Mouse (Mus musculus) heart, postnatal 10 days (tissue): Measurements from ENCODE around the gene Spag6l. TPM values are rescaled to one million over a fixed set of nuclear protein-coding genes. Genes with fewer than 3 reads are reported as not detected.
"Not testable (repeated sequence)": the region's sequence is repeated elsewhere in the genome, so short reads cannot be mapped to it uniquely, and the experiment has no call there.

Experiments
- DNase-seq, 2 experiments: peaks; one replicate each; pipeline ENCODE4 v3.0.0; 2021
- intact Hi-C: fragments of 180-260 bp; cut with DNase I; formaldehyde crosslinking; loops from one replicate; pipeline ENCODE4 v1.15.1; 2025
- total RNA-seq, 2 experiments: library from RNA; stranded (reverse); gene quantifications; 2 replicates each; pipeline ENCODE4 v1.2.3; 2021

The Spag6l gene
- not detected for total RNA-seq

GRCm38 (mm10) chr16:16828757-16829615 lies at the start of gene Spag6l:
Gene Spag6l (minus strand): TSS chr16:16829456.
- intact Hi-C loops = no loop called here
- DNase-seq = peak; percentile 27 to 47

GRCm38 (mm10) chr16:16879025-16879424 lies 49.8 kb upstream of the Spag6l start:
- intact Hi-C loops = no loop called here
- no peak for DNase-seq

GRCm38 (mm10) chr16:16870617-16871331 lies 41.5 kb upstream of the Spag6l start, which contains the start of the genes Top3b and Vpreb1:
Gene Top3b (plus strand): TSS chr16:16870736.
Gene Vpreb1 (minus strand): TSS chr16:16870843.
- peak; percentile 91 to 93 for DNase-seq
- intact Hi-C loops = loop anchor here (2.0 kb wide), 1 partner anchor 26 kb away; the partner anchor contains the start of gene Ppm1f

GRCm38 (mm10) chr16:16870241-16870616 lies 41.0 kb upstream of the Spag6l start:
- intact Hi-C loops = loop anchor here (2.0 kb wide), 1 partner anchor 27 kb away; the partner anchor contains the start of gene Ppm1f

DNA sequence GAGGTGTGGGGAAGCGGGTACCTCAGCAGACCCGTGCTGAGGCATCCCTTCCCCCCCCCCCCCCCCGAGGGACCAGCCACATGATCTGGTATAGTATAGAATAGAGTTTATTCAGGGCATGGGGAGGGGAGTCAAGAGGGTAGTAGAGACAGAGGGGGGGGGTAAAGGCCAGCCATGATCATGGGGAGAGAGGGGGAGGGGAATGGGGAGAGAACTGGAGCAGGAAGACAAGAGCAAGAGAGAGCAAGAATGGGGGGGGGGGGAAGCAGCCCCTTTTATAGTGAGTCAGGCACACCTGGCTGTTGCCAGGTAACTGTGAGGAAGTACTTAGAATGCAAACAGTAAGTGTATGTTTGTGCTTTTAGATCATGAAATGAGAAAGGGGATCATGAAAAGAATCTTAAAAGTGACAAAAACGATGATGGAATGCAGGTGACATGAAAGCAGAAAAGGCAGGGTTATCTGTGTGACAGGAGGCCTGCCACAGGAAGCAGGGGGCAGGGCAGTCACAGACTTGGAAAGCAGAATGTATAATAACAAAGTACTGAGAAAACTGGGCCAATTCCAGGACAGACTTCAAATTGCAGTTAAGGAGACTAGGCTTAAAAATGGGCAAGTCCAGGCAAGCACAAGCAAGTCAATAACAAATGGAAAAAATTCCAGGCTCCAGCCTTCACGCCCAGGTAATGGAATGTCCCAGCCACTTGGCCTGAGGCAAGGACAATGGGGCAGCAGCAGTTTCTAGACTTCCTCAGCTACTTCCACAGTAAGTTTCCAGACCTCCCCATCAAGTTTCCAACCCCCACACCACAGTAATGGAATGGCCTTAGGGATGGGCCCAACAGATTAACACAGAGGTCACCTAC lies 36.7 kb upstream of the Spag6l start:
- peak; percentile 22 to 35 for DNase-seq
- intact Hi-C loops = no loop called here

More at GRCm38 (mm10) chr16:16870241-16870616, 41.0 kb upstream of the Spag6l start:
- no peak for DNase-seq

DNA sequence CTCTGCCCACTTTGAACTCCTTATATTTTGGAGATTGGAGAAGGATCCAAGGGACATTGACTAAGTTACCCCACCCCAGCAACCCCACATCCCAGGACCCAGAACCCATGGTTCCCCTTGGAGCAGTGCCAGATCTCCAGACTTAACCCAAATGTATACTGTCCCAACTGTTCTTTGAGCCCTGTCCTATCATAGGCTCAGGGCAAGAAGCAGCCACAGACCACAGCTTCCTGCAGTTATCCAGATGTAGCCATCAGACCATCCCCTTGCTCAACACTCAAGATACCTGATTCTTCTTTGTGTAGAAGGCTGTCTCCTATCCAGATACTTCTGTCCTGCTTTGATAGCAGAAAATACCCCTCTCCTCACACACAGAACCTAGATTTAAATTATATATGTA lies 36.0 kb upstream of the Spag6l start:
- intact Hi-C loops = no loop called here
- DNase-seq = no peak

- DNase-seq = no peak
- intact Hi-C loops = no loop called here
Measured at GRCm38 (mm10) chr16:16863978-16864377, 34.7 kb upstream of the Spag6l start, which contains the start of gene Igll1. Gene Igll1 (minus strand): TSS chr16:16863985.

GRCm38 (mm10) chr16:16862288-16862687 lies 33.0 kb upstream of the Spag6l start:
- no peak for DNase-seq
- intact Hi-C loops = no loop called here

GRCm38 (mm10) chr16:16856731-16857476 lies 27.6 kb upstream of the Spag6l start:
- DNase-seq = no peak
- intact Hi-C loops = no loop called here

DNA sequence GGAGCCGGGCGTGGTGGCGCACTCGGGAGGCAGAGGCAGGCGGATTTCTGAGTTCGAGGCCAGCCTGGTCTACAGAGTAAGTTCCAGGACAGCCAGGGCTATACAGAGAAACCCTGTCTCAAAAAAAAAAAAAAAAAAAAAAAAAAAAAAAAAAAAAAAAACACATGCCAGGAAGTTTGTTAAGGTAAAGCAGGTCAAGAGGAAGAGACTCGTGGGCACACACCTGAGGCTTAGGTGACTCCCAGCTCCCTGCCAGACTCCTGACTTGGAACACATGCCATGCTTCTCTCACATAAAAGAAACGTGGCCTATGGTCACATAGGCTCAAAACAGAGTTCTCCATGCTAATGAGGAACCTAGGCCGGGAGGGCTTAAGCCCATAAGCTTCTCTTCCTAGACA lies 26.8 kb upstream of the Spag6l start:
- intact Hi-C loops, DNase-seq: not testable (repeated sequence)

DNA sequence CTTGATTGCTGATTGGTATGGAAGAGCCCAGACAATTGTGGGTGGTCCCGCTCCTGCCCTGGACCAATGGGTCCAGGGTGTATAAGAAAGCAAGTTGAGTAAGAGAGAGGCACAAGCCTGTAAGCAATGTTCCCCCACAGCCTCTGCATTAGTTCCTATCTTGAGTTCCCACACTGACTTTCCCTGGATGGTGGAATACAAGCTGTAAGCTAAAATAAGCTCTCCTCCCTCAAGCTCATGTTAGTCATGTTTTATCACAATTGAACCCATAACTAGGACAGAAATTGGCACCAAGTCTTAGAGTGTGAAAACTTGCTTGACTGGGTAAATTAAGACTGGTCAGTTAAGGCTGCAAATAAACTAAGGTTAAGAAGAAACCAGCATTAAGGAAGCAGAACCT lies 26.3 kb upstream of the Spag6l start:
- intact Hi-C loops = loop anchor here (1.0 kb wide), 1 partner anchor 57 kb away; no protein-coding TSS in a partner anchor
- no peak for DNase-seq

DNA sequence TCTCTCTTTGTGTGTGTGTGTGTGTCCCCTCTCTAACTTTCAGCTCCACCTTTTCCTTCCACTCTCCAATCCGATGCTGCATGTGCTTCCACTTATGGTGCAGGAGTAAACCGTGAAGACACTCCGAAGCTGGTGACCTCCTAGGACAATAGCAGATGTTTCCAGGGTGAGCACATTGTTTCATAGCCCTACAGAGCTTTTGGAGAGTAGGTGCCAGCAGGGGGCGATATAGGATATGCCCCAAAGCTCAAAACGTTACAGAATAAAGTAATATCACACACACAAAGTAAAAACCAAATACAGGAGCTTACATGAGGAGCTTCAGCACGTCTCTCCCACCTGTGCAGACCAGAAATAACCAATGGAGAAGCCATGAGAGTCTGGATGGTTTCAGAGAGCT lies 25.6 kb upstream of the Spag6l start:
- intact Hi-C loops = loop anchor here (1.0 kb wide), 1 partner anchor 57 kb away; no protein-coding TSS in a partner anchor

GRCm38 (mm10) chr16:16852411-16852810 lies 23.2 kb upstream of the Spag6l start:
- intact Hi-C loops = no loop called here
- no peak for DNase-seq

More for the DNA sequence above, 25.6 kb upstream of the Spag6l start:
- peak; percentile 58 to 75 for DNase-seq

DNA sequence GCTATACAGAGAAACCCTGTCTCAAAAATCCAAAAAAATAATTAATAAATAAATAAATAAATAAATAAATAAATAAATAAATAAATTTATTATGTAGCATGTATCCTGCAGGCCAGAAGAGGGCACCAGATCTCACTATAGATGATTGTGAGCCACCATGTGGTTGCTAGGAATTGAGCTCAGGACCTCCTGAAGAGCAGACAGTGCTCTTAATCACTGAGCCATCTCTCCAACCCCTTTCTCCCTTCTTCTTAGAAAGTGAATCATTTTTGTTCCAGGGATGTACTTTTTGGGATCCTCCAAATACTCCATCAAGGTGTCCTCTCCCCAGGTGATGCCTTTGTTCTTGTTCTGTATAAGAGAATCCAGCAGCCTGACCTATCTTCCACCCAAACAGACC lies 19.9 kb upstream of the Spag6l start:
- no peak for DNase-seq
- intact Hi-C loops = no loop called here

- DNase-seq = no peak
- intact Hi-C loops = no loop called here
Measured at GRCm38 (mm10) chr16:16829671-16830070, 415 bp upstream of the Spag6l start.

GRCm38 (mm10) chr16:16826223-16826622 lies 3.0 kb downstream of the Spag6l start:
- DNase-seq = no peak
- intact Hi-C loops = no loop called here

GRCm38 (mm10) chr16:16825476-16825875 lies 3.8 kb downstream of the Spag6l start:
- intact Hi-C loops = no loop called here

DNA sequence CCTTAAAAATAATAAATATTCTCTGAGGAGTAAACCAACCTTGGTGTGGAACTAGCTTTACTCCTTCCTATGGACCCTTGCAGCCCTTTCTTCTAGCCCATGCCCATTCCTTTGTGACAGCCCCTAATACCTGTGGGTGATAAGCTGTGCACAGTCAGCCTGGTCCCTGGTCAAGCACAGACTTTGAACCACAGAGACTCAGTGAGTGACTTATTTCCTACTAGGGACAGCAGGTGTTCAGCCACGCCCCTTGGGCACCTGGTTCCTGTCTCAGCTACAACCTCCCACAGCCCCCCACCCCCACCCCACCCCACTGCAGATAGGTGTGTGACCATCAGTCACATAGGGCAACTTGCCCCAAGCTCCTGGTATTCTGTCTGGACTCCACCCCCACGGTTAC lies 22.9 kb downstream of the Spag6l start:
- intact Hi-C loops = no loop called here
- DNase-seq = no peak

More at GRCm38 (mm10) chr16:16825476-16825875, 3.8 kb downstream of the Spag6l start:
- no peak for DNase-seq
